Mouse (Mus musculus) layer of hippocampus, postnatal 25 days (tissue): ENCODE measurements around the gene Ppp1r1b. TPM values are rescaled to one million over a fixed set of nuclear protein-coding genes. Genes with fewer than 3 reads are reported as not detected.
"Not testable (repeated sequence)": the region's sequence is repeated elsewhere in the genome, so short reads cannot be mapped to it uniquely, and the experiment has no call there.

Source experiments
- DNase-seq, 2 experiments: peaks; one replicate each; pipeline ENCODE4 v3.0.0; 2022; ENCODE audit warnings: mixed read lengths in 2 of 2, low spot score in 1 of 2; ENCODE audit errors: extremely low spot score in 1 of 2
- total RNA-seq, 2 experiments: library from RNA; stranded (reverse); gene quantifications; 2 replicates each; pipeline ENCODE4 v1.2.3; 2021

Gene Ppp1r1b
- total RNA-seq, 2 experiments from 2014 or later = 45.4 to 49.9 TPM

GRCm38 (mm10) chr11:98370588-98370987 is 22.4 kb downstream of the Ppp1r1b start:
- DNase-seq = no peak

GRCm38 (mm10) chr11:98371556-98372240 is 23.5 kb downstream of the Ppp1r1b start:
- no peak for DNase-seq

GRCm38 (mm10) chr11:98372406-98372805 is 24.2 kb downstream of the Ppp1r1b start:
- DNase-seq = peak in 1 of 2 experiments; percentile 66

GRCm38 (mm10) chr11:98373244-98373643 is 25.0 kb downstream of the Ppp1r1b start:
- no peak for DNase-seq

GRCm38 (mm10) chr11:98374266-98374665 is 26.1 kb downstream of the Ppp1r1b start:
- DNase-seq = no peak

- DNase-seq = no peak
These were observed 28.6 kb downstream of the Ppp1r1b start for GRCm38 (mm10) chr11:98376756-98377155.

- no peak for DNase-seq
These were observed 29.6 kb downstream of the Ppp1r1b start for GRCm38 (mm10) chr11:98377787-98378186.

GRCm38 (mm10) chr11:98379379-98379778 is 31.2 kb downstream of the Ppp1r1b start:
- no peak for DNase-seq

GRCm38 (mm10) chr11:98380106-98380505 is 31.9 kb downstream of the Ppp1r1b start:
- no peak for DNase-seq

- DNase-seq = no peak
These were observed 33.4 kb downstream of the Ppp1r1b start for GRCm38 (mm10) chr11:98381651-98382050.

GRCm38 (mm10) chr11:98382405-98382804 is 34.2 kb downstream of the Ppp1r1b start:
- not testable (repeated sequence) for DNase-seq

- DNase-seq = no peak
These were observed 35.2 kb downstream of the Ppp1r1b start, which contains the start of gene Tcap for GRCm38 (mm10) chr11:98383261-98384030. TSS of gene Tcap (plus strand) at chr11:98383811.

- no peak for DNase-seq
These were observed 36.0 kb downstream of the Ppp1r1b start for GRCm38 (mm10) chr11:98384216-98384615.

- no peak for DNase-seq
These were observed 36.8 kb downstream of the Ppp1r1b start for GRCm38 (mm10) chr11:98384721-98385637.

- no peak for DNase-seq
These were observed 37.7 kb downstream of the Ppp1r1b start, which contains the start of gene Pnmt for GRCm38 (mm10) chr11:98385638-98386585. TSS of gene Pnmt (plus strand) at chr11:98386450.

- DNase-seq = no peak
These were observed 38.4 kb downstream of the Ppp1r1b start for GRCm38 (mm10) chr11:98386596-98386995.

GRCm38 (mm10) chr11:98387056-98387577 is 38.9 kb downstream of the Ppp1r1b start:
- no peak for DNase-seq

GRCm38 (mm10) chr11:98388282-98388681 is 40.1 kb downstream of the Ppp1r1b start:
- no peak for DNase-seq

- DNase-seq = peak in 1 of 2 experiments; percentile 67
These were observed 41.1 kb downstream of the Ppp1r1b start for GRCm38 (mm10) chr11:98389221-98389780.
